Mouse (Mus musculus): ENCODE results near the gene Dtx2. TPM values are rescaled to one million over a fixed set of nuclear protein-coding genes. Genes with fewer than 3 reads are reported as not detected.

Dtx2 gene
- total RNA-seq, 2 experiments from 2014 or later: 7.8 to 8.2 TPM

DNA sequence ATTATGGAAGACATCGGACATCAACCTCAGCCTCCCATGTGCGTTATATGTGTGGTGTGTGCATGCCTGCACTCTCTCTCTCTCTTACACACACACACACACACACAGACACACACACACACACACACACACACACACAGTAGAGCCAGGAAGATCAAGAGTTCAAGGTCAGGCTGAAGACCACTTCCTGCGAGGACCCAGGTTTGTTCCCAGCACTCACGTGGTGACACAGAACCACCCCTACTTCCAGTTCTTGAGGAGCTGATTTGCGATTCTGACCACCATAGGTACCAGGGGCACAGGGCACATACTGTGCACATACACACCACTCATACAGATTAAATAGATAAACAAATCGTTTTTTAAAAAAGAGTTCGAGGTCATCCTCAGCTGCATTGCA, 22.7 kb upstream of the Dtx2 start:
- no peak for DNase-seq (ENCODE audit: extremely low spot score in 1 of 2, low spot score in 1 of 2)

- no peak for DNase-seq (ENCODE audit: extremely low spot score in 1 of 2, low spot score in 1 of 2)
Observed at GRCm38 (mm10) chr5:135974365-135974764, 20.2 kb upstream of the Dtx2 start, which contains the start of gene Ssc4d. Gene Ssc4d, minus strand, starts transcription at chr5:135974531.

DNA sequence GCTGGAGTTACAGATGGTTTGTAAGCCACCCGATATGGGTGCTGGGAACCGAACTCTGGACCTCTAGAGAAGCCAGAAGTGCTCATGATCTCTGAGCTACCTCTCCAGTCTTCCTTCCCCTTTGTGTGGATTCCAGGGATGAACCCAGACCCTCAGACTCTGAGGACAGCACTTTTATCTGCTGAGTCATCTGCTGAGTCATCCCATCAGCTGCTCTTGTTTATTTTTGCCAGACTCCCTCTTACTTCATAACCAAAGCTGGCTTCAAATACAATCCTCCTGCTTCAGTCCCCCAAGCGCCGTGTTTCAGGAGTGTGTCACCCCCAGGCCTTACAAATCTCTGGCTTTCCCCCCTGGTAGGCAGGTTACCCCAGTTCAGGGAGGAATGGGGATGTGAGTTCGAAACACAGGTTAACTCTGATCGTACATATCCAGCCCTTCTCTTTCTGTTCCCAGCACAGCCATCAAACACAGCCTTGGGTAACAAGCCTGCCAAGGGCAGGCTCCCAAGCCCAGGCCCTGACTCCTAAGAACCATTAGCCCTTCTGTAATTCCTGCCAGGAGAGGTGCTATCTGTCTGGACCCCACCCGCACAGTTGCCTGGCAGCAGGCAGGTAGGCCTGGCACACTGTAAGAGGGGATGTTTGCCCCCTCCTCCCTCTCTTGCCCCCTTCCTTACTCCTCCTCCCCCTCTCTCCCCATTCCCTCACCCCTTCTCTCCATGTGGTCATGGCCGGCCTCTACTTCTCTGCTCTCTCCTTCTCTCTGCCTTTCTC, 18.5 kb upstream of the Dtx2 start:
- DNase-seq (ENCODE audit: extremely low spot score in 1 of 2, low spot score in 1 of 2): no peak

- no peak for DNase-seq (ENCODE audit: extremely low spot score in 1 of 2, low spot score in 1 of 2)
Observed at GRCm38 (mm10) chr5:135979381-135979780, 15.2 kb upstream of the Dtx2 start.

- DNase-seq (ENCODE audit: extremely low spot score in 1 of 2, low spot score in 1 of 2): no peak
Observed at GRCm38 (mm10) chr5:135979904-135980303, 14.7 kb upstream of the Dtx2 start, which contains the start of gene Zp3. Gene Zp3, plus strand, starts transcription at chr5:135980099.

GRCm38 (mm10) chr5:135982398-135982797, 12.2 kb upstream of the Dtx2 start:
- DNase-seq (ENCODE audit: extremely low spot score in 1 of 2, low spot score in 1 of 2): peak in 1 of 2 experiments; percentile 51

GRCm38 (mm10) chr5:135984546-135985044, 10.0 kb upstream of the Dtx2 start:
- no peak for DNase-seq (ENCODE audit: extremely low spot score in 1 of 2, low spot score in 1 of 2)

GRCm38 (mm10) chr5:135987248-135987647, 7.4 kb upstream of the Dtx2 start:
- DNase-seq (ENCODE audit: extremely low spot score in 1 of 2, low spot score in 1 of 2): no peak

DNA sequence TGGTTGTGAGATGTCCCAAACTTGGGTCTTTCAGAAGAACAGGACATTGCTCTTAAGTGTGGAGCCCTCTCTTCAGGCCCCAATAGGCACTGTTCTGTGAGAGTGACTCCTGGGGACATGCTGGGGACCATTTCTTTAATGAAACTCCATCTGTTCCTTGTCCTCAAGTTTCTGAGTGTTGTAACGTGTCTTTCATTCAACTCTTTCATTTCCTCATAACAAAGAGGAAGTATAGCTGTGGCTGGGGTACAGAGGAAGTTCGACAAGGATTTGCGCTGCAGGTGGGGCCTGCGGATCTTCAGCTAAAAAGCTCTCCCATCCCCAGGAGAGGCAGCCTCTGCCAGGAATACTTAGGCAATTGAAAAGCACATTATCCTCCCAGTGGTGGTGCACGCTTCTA, 4.0 kb upstream of the Dtx2 start:
- DNase-seq (ENCODE audit: extremely low spot score in 1 of 2, low spot score in 1 of 2): no peak

DNA sequence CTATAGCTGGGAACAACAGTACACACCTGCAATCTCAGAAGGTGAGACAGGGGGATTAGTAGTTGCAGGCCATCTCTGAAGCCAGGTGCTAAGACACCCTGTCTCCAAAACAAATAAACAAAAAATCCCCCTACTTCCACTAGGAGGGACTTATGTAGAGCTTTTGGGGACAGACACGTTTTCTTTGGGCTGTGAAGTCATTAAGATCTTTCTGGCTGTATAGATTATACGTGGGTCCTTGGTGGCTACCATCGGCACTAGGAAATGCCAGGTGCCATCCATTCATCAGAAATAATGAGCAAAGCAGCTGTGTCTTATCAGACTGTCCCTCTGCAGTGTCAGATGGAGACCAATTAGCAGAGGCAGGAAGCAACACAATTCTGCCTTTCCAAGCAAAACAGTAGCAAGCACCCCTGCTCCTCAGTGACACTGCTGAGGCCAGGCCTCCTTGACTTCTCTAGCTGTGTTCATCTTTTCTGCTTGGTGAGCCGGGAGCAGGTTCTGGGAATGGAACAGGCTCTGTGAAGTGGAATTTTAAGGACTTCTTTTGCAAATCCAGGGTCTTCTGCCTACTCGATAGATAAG, 1.1 kb upstream of the Dtx2 start:
- no peak for DNase-seq (ENCODE audit: extremely low spot score in 1 of 2, low spot score in 1 of 2)

DNA sequence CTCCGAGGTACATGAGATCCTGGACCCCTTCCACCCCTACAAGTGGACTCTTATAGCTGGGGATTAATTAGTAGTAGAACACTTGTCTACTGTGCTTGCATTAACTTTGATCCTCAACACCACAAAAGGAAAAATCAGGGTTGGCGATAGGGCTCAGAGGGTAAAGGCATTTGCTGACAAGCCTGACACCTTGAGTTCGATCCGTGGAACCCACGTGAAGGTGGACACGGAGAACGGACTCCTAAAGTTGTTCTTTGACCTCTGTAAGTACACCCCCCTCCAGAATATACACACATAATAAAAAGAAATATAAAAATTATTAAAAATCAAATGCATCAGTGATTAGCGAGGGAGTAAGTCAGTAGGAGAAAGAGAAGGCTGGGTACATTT, 270 bp upstream of the Dtx2 start:
- no peak for DNase-seq (ENCODE audit: extremely low spot score in 1 of 2, low spot score in 1 of 2)

DNA sequence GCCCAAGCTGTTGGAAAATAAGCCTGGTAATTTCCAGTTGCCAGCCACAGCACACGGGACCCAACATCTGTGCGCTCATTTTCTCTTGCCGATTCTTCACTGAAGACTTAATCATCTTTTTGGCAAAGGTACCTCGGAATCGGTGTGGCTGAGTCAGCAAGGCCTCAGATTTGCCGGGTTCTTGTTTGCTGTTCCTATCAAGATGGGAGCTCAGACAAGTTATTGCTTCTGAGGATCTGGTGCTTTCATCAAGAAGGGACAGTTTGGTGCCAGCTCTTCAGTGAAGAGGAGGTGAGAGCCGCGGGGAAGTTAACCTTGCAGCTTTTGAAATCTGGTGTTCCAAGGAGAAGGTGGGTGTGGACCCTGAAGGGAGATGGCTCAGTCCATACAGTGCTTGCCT, 1.6 kb downstream of the Dtx2 start:
- DNase-seq (ENCODE audit: extremely low spot score in 1 of 2, low spot score in 1 of 2): no peak

DNA sequence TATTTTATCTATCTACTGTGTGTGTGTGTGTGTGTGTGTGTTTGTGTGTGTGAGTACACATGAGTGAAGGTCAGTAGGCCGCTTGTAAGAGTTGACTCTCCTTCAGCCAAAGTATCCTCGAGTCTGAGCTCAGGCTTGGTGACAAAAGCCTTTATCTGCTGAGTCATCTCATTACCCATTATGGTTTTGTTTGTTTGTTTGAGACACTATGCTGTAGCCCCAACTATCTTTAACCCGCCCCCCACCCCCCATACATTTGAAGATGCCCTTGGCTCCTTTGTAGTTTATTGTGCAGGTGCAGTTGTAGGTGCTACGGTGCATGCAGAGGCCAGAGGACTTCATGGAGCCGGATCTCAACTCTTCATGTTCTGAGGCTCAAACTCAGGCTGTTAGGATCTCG, 6.6 kb downstream of the Dtx2 start:
- DNase-seq (ENCODE audit: extremely low spot score in 1 of 2, low spot score in 1 of 2): no peak

GRCm38 (mm10) chr5:136002325-136002724, 7.7 kb downstream of the Dtx2 start:
- DNase-seq (ENCODE audit: extremely low spot score in 1 of 2, low spot score in 1 of 2): no peak

GRCm38 (mm10) chr5:136002751-136003151, 8.2 kb downstream of the Dtx2 start:
- DNase-seq (ENCODE audit: extremely low spot score in 1 of 2, low spot score in 1 of 2): no peak

- no peak for DNase-seq (ENCODE audit: extremely low spot score in 1 of 2, low spot score in 1 of 2)
Observed at GRCm38 (mm10) chr5:136004537-136004936, 9.9 kb downstream of the Dtx2 start.

GRCm38 (mm10) chr5:136007745-136008144, 13.1 kb downstream of the Dtx2 start:
- no peak for DNase-seq (ENCODE audit: extremely low spot score in 1 of 2, low spot score in 1 of 2)

DNA sequence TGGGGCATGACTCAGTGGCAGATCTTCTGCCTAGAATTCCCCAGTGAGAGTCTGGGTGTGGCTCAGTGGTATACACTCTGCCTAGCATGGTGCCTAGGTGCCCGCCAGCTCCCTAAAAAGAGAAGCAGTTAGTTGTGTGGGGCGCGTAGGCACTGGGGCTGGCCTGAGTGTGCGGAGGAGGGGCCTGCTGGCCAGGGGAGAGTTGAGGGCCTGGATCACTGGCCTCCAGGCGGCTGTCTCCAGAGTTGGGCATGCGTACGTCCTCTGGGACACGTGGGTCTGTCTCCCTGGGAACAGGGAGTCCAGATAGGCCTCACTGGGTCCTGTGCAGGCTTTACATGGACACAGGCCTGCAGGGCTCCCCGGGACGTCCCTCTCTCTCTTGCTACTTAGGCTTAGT, 20.3 kb downstream of the Dtx2 start:
- no peak for DNase-seq (ENCODE audit: extremely low spot score in 1 of 2, low spot score in 1 of 2)

DNA sequence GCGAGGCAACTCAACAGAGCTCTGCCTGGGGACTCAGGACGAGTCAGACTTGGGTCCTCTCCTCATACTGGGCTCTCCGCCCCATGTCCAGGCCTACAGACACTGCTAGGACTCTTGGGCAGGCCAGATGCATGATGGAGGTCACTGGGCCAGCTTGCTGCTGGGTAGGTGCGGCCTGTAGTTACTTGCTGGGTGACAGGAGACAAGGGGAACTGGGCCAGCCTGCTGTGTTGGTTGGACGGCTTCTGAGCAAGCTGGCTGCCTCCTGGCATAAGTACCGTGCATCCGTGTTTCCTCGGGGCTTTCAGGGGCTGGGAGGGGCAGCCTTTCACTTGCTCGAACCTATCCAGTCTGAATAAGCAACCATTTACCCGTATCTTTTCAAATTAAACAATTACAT, 21.0 kb downstream of the Dtx2 start:
- no peak for DNase-seq (ENCODE audit: extremely low spot score in 1 of 2, low spot score in 1 of 2)

GRCm38 (mm10) chr5:136016014-136016876, 21.6 kb downstream of the Dtx2 start:
- DNase-seq (ENCODE audit: extremely low spot score in 1 of 2, low spot score in 1 of 2): peak in 1 of 2 experiments; percentile 31

- no peak for DNase-seq (ENCODE audit: extremely low spot score in 1 of 2, low spot score in 1 of 2)
Observed at GRCm38 (mm10) chr5:136017262-136017661, 22.7 kb downstream of the Dtx2 start.

Data from layer of hippocampus, postnatal 25 days (tissue).